Mouse (Mus musculus) intestine, embryonic 14.5 days (tissue): Measurements from ENCODE around the gene Palld. TPM values are rescaled to one million over a fixed set of nuclear protein-coding genes. Genes with fewer than 3 reads are reported as not detected.
A peak's percentile ranks its signal among the peaks of the same experiment; 100 is the strongest.

Source experiments
- ATAC-seq: fragments of 200-750 bp; cut with Nextera tagmentation; replicated peaks from 2 replicates; pipeline ENCODE4 v1.8.0; 2017; ENCODE audit warnings: low read depth, moderate number of reproducible peaks, moderate TSS enrichment, moderate library complexity; ENCODE audit not compliant: low FRiP score, low TSS enrichment
- DNase-seq: peaks from one replicate; pipeline ENCODE4 v3.0.0-alpha.2; 2018; ENCODE audit warnings: low spot score
- H3K27ac ChIP-seq: fragments of 300-500 bp; sonication (generic); 2 replicates; pipeline ENCODE4 v1.5.1; 2014; ENCODE audit warnings: low read depth, mild to moderate bottlenecking, control low read depth
- H3K27me3 ChIP-seq: fragments of 300-500 bp; sonication (generic); replicated peaks from 2 replicates; pipeline ENCODE4 v1.6.1; 2014; ENCODE audit warnings: low read length, control low read depth; ENCODE audit not compliant: control insufficient read depth, insufficient read depth
- H3K36me3 ChIP-seq: fragments of 300-500 bp; sonication (generic); 2 replicates; pipeline ENCODE4 v1.6.1; 2014; ENCODE audit warnings: low read length, control low read depth; ENCODE audit not compliant: control insufficient read depth, insufficient read depth
- H3K4me1 ChIP-seq: fragments of 300-500 bp; sonication (generic); replicated peaks from 2 replicates; pipeline ENCODE4 v1.6.1; 2014; ENCODE audit warnings: low read length, control low read depth, mixed read lengths; ENCODE audit not compliant: control insufficient read depth, insufficient read depth
- H3K4me2 ChIP-seq: fragments of 300-500 bp; sonication (generic); 2 replicates; pipeline ENCODE4 v1.6.1; 2014; ENCODE audit warnings: low read length
- H3K4me3 ChIP-seq: fragments of 300-500 bp; sonication (generic); 2 replicates; pipeline ENCODE4 v1.5.1; 2014; ENCODE audit warnings: low read depth, low read length, control low read depth, mixed read lengths
- H3K9ac ChIP-seq: fragments of 300-500 bp; sonication (generic); 2 replicates; pipeline ENCODE4 v1.6.1; 2014; ENCODE audit warnings: mild to moderate bottlenecking, low read length
- H3K9me3 ChIP-seq: fragments of 300-500 bp; sonication (generic); 2 replicates; pipeline ENCODE4 v1.6.1; 2016; ENCODE audit warnings: low read length, control low read depth; ENCODE audit not compliant: control insufficient read depth
- WGBS: fragments of 180-500 bp; shearing (Covaris S2); extraction: QIAGEN DNeasy Blood & Tissue Kit; methylation state at CpG from one replicate; pipeline ENCODE4 v1.1.7; 2014; 5-methylcytosine and 5-hydroxymethylcytosine counted together
- polyA plus RNA-seq: library from polyadenylated mRNA; unstranded; fragments of >200 nt; fragmentation: Nextera tagmentation; extraction: Ambion mirVana; gene quantifications from 2 replicates; pipeline ENCODE4 v1.2.1, GENCODE M21; 2014

The Palld gene
- polyA plus RNA-seq = 66.4 and 72.9 TPM in 2 replicates

DNA sequence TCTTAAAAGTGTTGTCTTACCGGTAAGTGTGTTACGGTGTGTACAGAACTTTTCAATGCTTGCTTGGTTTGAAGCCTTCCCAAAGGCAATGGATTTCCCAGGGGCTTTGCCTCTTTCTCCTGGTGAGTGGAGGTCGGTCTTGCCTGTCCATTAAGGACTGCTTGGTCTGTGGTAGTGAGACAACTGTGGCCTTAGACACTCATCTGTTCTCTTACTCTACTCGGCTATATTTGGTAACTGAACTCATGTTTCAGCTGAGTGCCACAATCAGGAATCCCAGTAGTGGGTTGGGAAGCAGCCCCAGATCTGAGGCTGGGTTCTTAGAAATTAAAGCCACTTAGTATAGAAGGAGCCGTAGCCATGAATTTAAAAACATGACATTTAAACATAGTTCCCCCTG lies at the start of gene Palld:
Gene Palld, minus strand, starts transcription at position 170 of the 400 bp plus-strand sequence.
- no peaks in the 10 kb centered on the region for H3K27me3 ChIP-seq
- no peaks in the 10 kb centered on the region for H3K36me3 ChIP-seq
- no peak for ATAC-seq
- no peak within 1 kb of the TSS for H3K9ac ChIP-seq
- H3K4me3 ChIP-seq = no peak within 1 kb of the TSS
- H3K9me3 ChIP-seq = no peaks in the 10 kb centered on the region
- H3K4me1 ChIP-seq = no peaks in the 10 kb centered on the region
- no peak within 1 kb of the TSS for H3K4me2 ChIP-seq
- 79% methylated on average over 5 of the region's 5 CpGs for WGBS
- no peak for DNase-seq
- no peak within 1 kb of the TSS for H3K27ac ChIP-seq

DNA sequence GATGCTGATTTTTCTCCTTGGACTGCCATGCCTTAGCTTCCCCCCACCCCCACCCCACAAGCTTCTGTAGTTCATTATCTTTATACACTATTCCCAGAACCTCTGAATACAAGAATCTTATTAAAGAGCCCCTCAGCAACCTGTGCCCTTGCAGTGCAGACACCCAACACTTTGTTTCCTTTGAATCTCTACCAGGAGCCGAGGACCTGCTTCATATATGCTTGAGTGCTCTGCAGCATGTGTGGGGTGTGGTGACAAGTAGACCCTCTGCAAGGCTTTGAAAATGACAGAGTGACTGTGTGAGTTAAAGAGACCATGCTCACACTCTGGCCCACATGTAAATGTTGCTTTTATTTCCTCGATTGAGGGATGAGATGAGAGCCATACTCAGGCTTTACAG lies 35.1 kb upstream of the Palld start:
- Histone ChIP-seq H3K9me3 (no peaks in the 10 kb centered on the region), H3K27me3 (no peaks in the 10 kb centered on the region), H3K36me3 (no peaks in the 10 kb centered on the region), H3K4me2 (no peak overlapping the region), H3K4me3 (no peak overlapping the region), H3K4me1 (no peaks in the 10 kb centered on the region), H3K27ac (no peak overlapping the region), H3K9ac (no peak overlapping the region)
- 65% methylated on average over 2 of the region's 2 CpGs for WGBS
- ATAC-seq (no peak), DNase-seq (no peak)

DNA sequence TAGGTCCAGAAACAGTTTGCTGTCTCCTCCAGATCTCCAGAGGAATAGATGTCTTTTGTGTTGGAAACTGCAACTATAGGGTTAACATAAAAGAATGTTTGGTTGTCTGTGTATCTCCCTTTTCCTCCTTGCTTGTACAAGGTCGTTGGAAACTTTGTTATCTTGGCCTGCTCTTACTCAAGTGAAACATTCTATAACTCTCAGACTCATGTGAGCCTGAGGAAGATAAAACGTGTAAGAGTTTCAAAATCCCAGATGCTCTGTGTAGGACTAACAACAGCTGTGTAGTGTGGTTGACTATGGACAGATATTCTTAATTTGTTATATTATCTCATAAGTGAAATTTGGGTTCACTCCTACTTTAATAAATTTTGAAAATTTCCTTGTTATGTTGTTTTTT lies 30.8 kb upstream of the Palld start:
- no peaks in the 10 kb centered on the region for H3K9me3 ChIP-seq
- H3K27ac ChIP-seq = no peak overlapping the region
- no peaks in the 10 kb centered on the region for H3K27me3 ChIP-seq
- ATAC-seq (no peak), DNase-seq (no peak)
- no peaks in the 10 kb centered on the region for H3K36me3 ChIP-seq
- no peak overlapping the region for H3K4me3 ChIP-seq
- no peak overlapping the region for H3K9ac ChIP-seq
- no peak overlapping the region for H3K4me2 ChIP-seq
- WGBS = 3% methylated on average over 2 of the region's 2 CpGs
- no peaks in the 10 kb centered on the region for H3K4me1 ChIP-seq

DNA sequence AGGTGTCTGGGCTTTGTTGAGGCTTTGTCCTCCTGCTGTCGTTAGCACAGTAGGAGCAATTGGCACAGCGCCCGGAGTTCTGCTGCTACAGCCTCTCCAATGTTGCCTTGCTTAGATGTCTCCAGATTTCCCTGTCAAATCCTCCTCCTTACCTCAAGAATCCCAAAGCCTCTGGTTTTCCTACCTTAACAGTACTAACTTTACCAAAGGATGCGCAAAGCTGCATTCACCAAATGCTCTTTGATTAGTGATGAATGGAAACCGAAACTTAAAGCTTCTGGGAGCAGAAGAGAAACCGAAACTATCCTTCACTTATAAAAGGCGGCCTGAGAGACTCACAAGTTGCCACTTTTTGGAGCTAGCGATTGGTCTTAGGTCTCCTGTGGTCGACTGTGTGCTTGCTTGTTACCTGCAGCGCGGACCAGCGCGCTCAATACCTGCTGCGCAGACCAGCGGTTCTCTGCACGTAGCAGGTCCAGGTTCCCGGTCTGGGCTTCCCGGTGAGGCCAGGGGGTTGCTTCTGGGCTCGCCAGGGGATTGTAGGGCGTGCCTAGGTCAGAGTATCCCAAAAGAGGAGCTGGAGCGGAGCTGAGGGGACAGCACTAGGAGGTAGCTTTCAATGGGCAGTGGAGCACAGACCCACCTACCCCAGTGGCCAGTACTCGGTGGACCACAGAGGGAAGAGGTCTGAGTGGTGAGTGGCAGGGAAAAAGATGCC lies 25.4 kb upstream of the Palld start, which contains the start of gene Ddx60:
Gene Ddx60, plus strand, starts transcription at position 311 of the 718 bp plus-strand sequence.
- H3K4me3 ChIP-seq = peak within 1 kb of the TSS; percentile 64
- peak; percentile 80 for DNase-seq
- no peaks in the 10 kb centered on the region for H3K36me3 ChIP-seq
- H3K9ac ChIP-seq = peak within 1 kb of the TSS; percentile 51
- no peak within 1 kb of the TSS for H3K27ac ChIP-seq
- ATAC-seq = peak; percentile 57
- H3K27me3 ChIP-seq = no peaks in the 10 kb centered on the region
- 13% methylated on average over 22 of the region's 22 CpGs for WGBS
- H3K4me1 ChIP-seq = no peaks in the 10 kb centered on the region
- no peaks in the 10 kb centered on the region for H3K9me3 ChIP-seq
- peak within 1 kb of the TSS; percentile 82 for H3K4me2 ChIP-seq

DNA sequence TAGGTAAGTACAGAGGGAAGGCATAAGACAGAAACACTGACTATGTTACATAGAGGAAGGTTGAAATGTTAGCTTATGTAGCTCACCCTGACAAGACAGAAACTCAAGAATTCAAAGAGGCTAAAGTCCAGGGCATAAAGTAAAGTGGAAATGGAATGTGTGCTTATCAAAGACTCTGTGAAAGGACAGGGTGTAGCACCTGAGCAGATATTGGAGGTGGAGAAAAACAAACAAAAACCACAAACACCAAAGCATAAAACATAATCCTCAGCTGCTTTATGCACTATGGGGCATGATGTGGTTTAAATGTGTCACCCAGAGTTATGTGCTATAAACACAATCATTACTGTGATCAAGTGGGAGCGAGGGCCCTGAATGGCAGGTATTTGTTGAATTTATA lies 22.0 kb upstream of the Palld start:
- WGBS = 69% methylated on average over 1 of the region's 1 CpGs
- Histone ChIP-seq H3K9ac (no peak overlapping the region), H3K4me2 (no peak overlapping the region), H3K27ac (no peak overlapping the region), H3K9me3 (no peaks in the 10 kb centered on the region), H3K27me3 (no peaks in the 10 kb centered on the region), H3K36me3 (no peaks in the 10 kb centered on the region), H3K4me1 (no peaks in the 10 kb centered on the region), H3K4me3 (no peak overlapping the region)
- DNase-seq (no peak), ATAC-seq (no peak; the same call in 1 of the 2 replicates)

DNA sequence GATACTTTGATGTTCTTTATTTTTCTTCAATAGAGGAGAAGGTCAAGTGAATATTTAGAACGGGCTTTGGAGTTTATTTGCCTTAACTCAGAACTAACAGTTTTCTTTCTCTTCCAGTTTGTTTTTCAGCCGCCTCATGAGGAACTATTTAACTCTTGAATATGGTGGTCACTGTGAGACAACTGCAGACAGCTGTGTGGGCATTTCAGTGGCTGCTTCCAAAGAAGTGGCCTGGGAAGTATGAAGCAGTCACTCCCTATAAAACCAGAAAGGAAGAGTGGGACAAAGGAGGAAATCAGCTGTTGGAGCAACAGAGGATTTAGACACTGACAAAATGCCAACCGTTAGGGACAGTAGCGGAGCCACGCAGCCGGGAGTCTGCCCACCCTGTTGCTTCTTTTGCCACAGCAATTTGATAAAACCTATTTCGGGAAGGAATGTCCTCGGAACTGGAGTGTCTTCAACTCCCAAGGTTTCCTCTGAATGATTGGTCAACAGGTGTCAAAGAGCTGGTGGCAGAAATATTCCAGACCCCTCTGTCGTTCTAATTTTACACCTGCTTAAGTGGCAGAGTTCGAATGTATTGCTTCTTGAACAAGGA lies 19.1 kb upstream of the Palld start:
- no peaks in the 10 kb centered on the region for H3K4me1 ChIP-seq
- H3K4me3 ChIP-seq = no peak overlapping the region
- no peak overlapping the region for H3K4me2 ChIP-seq
- no peaks in the 10 kb centered on the region for H3K9me3 ChIP-seq
- DNase-seq = no peak
- H3K27me3 ChIP-seq = no peaks in the 10 kb centered on the region
- no peak overlapping the region for H3K27ac ChIP-seq
- H3K9ac ChIP-seq = no peak overlapping the region
- WGBS = 74% methylated on average over 10 of the region's 10 CpGs
- ATAC-seq = no peak
- no peaks in the 10 kb centered on the region for H3K36me3 ChIP-seq

DNA sequence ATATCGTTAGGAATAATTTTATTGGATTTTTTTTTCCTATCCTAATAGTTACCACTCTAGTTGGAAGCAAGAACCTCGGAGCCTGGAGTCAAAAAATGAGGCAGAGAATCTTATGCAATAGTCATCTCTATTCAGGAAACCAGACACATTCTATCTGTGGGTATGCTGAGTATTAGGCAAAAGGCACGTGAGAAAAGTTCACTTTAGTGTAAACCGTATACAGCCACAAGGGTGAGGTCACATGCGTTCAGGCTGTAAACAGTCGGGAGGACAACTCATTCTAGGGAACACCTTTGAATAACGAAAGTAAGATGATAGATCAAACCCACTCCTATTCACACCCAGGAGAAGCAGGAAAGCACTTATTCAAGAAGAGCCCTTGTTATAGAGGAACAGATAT lies 17.9 kb upstream of the Palld start:
- no peaks in the 10 kb centered on the region for H3K9me3 ChIP-seq
- no peak overlapping the region for H3K27ac ChIP-seq
- no peaks in the 10 kb centered on the region for H3K27me3 ChIP-seq
- no peak overlapping the region for H3K9ac ChIP-seq
- H3K4me2 ChIP-seq = no peak overlapping the region
- H3K4me3 ChIP-seq = no peak overlapping the region
- WGBS = 68% methylated on average over 7 of the region's 7 CpGs
- DNase-seq (no peak), ATAC-seq (no peak)
- H3K36me3 ChIP-seq = no peaks in the 10 kb centered on the region
- H3K4me1 ChIP-seq = no peaks in the 10 kb centered on the region

DNA sequence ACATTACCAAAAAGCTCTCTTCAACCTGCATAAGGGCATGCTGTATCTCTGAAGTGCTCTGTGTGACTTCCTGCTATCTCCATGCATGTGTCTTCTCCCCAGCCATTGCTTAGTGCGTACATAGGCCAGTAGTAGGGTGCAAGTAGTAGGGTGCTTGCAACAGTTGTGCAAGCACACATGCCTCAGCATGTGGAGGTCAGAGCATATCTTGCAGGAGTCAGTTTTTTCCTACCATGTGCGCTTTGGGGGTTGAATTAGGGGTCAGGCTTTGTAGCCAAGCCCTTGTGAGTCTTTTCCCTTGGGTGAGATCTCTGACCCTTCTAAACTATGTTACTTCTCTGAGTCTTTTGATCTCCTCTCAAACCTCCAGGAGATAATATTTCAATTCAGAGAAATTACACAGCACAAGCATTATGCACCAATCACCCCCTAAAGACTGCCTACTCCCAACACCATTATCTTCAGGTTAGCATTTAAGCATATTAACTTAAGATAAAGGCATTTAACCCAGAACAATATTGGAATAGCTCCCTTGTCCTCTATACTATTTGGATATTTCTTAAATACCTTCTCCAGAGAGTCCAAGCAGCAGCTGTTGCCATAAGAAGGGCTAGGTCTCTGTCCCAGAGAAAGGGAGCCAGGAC lies 16.8 kb upstream of the Palld start:
- 88% methylated on average over 2 of the region's 2 CpGs for WGBS

More for the DNA sequence above, 16.8 kb upstream of the Palld start:
- no peaks in the 10 kb centered on the region for H3K36me3 ChIP-seq
- no peak overlapping the region for H3K4me2 ChIP-seq
- no peaks in the 10 kb centered on the region for H3K4me1 ChIP-seq
- no peak for DNase-seq
- no peak overlapping the region for H3K27ac ChIP-seq
- H3K9ac ChIP-seq = no peak overlapping the region
- no peak overlapping the region for H3K4me3 ChIP-seq
- no peaks in the 10 kb centered on the region for H3K9me3 ChIP-seq
- ATAC-seq = no peak
- H3K27me3 ChIP-seq = no peaks in the 10 kb centered on the region
